Mouse (Mus musculus) c-Kit-positive CD71-positive TER-119-negative erythroid progenitor cells, embryonic 14.5 days (primary cell): ENCODE measurements around the gene Cdc34b.
"Not testable (repeated sequence)": the region's sequence is repeated elsewhere in the genome, so short reads cannot be mapped to it uniquely, and the experiment has no call there.

Experiments used
- DNase-seq: peaks from one replicate; pipeline ENCODE4 v3.0.0-alpha.2; 2013; ENCODE audit warnings: low read depth

The Cdc34b gene

GRCm38 (mm10) chr11:94741732-94742272, at the start of gene Cdc34b:
TSS of gene Cdc34b (plus strand) at chr11:94741782.
- DNase-seq: no peak

- not testable (repeated sequence) for DNase-seq
These were observed 49.1 kb upstream of the Cdc34b start for GRCm38 (mm10) chr11:94692502-94692901.

GRCm38 (mm10) chr11:94695508-94695907, 46.1 kb upstream of the Cdc34b start:
- DNase-seq: no peak

- DNase-seq: no peak
These were observed 44.4 kb upstream of the Cdc34b start for GRCm38 (mm10) chr11:94697140-94697539.

- no peak for DNase-seq
These were observed 43.7 kb upstream of the Cdc34b start for GRCm38 (mm10) chr11:94697703-94698464.

GRCm38 (mm10) chr11:94699399-94699798, 42.2 kb upstream of the Cdc34b start:
- DNase-seq: no peak

GRCm38 (mm10) chr11:94701401-94702215, 40.0 kb upstream of the Cdc34b start:
- no peak for DNase-seq

- no peak for DNase-seq
These were observed 39.4 kb upstream of the Cdc34b start for GRCm38 (mm10) chr11:94702216-94702610.

GRCm38 (mm10) chr11:94704020-94704419, 37.6 kb upstream of the Cdc34b start:
- DNase-seq: no peak

GRCm38 (mm10) chr11:94704472-94704871, 37.1 kb upstream of the Cdc34b start, which contains the start of gene Gm11541:
TSS of gene Gm11541 (minus strand) at chr11:94704499.
- DNase-seq: no peak

- DNase-seq: no peak
These were observed 28.2 kb upstream of the Cdc34b start for GRCm38 (mm10) chr11:94713246-94713860.

GRCm38 (mm10) chr11:94715622-94716021, 26.0 kb upstream of the Cdc34b start:
- DNase-seq: no peak

- DNase-seq: no peak
These were observed 24.8 kb upstream of the Cdc34b start for GRCm38 (mm10) chr11:94716754-94717153.

- no peak for DNase-seq
These were observed 24.3 kb upstream of the Cdc34b start for GRCm38 (mm10) chr11:94717239-94717638.

- DNase-seq: no peak
These were observed 23.3 kb upstream of the Cdc34b start for GRCm38 (mm10) chr11:94718113-94718909.

GRCm38 (mm10) chr11:94719216-94719615, 22.4 kb upstream of the Cdc34b start:
- DNase-seq: no peak

- DNase-seq: no peak
These were observed 14.3 kb upstream of the Cdc34b start for GRCm38 (mm10) chr11:94727306-94727705.

GRCm38 (mm10) chr11:94728545-94728944, 13.0 kb upstream of the Cdc34b start:
- DNase-seq: no peak

GRCm38 (mm10) chr11:94729565-94729964, 12.0 kb upstream of the Cdc34b start:
- no peak for DNase-seq

- peak; percentile 40 for DNase-seq
These were observed 11.3 kb upstream of the Cdc34b start for GRCm38 (mm10) chr11:94730261-94730660.

GRCm38 (mm10) chr11:94731229-94731628, 10.4 kb upstream of the Cdc34b start:
- DNase-seq: no peak

GRCm38 (mm10) chr11:94732773-94733172, 8.8 kb upstream of the Cdc34b start:
- peak; percentile 33 for DNase-seq
